In the genomic region with DNA sequence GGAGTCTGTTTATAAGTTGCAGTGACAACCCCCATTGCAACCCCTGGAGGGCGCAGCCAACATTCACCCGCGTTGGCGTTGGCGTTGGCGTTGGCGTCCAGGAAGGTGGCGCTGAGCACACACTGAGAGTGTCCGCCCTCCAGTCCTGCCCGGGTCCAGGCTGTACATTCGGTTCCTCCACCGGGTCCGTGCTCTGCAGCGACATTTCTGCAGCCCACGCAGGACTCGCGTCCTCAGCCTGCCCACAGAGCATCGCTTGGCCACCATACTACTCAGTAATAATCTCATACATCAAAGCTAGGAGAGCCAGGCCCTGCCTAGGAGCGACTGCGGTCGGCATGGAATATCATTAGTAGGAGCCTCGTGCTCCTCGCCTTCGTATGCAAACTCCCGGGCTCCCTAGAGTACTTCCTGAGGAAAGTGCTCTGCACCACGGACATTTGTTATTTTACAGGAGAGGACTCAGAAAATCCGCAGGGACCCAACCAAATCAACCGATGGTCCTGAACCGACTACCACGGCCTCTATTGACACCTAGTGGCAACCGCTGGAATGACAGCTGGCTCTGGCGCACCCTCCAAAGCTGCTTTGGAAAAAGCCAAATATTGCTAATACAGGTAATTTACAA, we compare ENCODE assay signal across 8 mouse cellular contexts. TPM values are rescaled to one million over a fixed set of nuclear protein-coding genes. Genes with fewer than 3 reads are reported as not detected.
A peak's percentile ranks its signal among the peaks of the same experiment; 100 is the strongest.
DNase-seq lines count a peak whose midpoint lies in the region; ATAC-seq and TF ChIP-seq lines count a peak whose summit lies in the region.

No protein-coding gene starts in this region.

- peak overlapping the region; percentile 26; the same call in 1 of the 2 replicates for H3K27ac ChIP-seq in forebrain, embryonic 16.5 days (ENCODE audit: low read length)
- peak overlapping the region; percentile 81 for H3K27ac ChIP-seq in lung, embryonic 16.5 days (ENCODE audit: low read length)

- peak overlapping the region; percentile 53 for H3K9ac ChIP-seq in forebrain, embryonic 16.5 days (replicated peaks; ENCODE audit: low read depth, low read length)
- peak overlapping the region; percentile 63 for H3K9ac ChIP-seq in lung, embryonic 16.5 days (ENCODE audit: low read length)

- no peaks in the 10 kb centered on the region for H3K27me3 ChIP-seq in Patski
- 0 out of 2 replicates have a peak, but pooled peaks cover 2% of the 10 kb centered on the region for H3K27me3 ChIP-seq in forebrain, embryonic 16.5 days (replicated peaks; ENCODE audit: control insufficient read depth, insufficient read depth, low read length)
- no peaks in the 10 kb centered on the region; the same call in 1 of the 2 replicates for H3K27me3 ChIP-seq in lung, embryonic 16.5 days (ENCODE audit: control insufficient read depth, insufficient read depth, low read depth, low read length)

- H3K4me1 ChIP-seq in forebrain, embryonic 16.5 days (replicated peaks; ENCODE audit: control insufficient read depth, insufficient read depth, low read length): peaks cover 6% of the 10 kb centered on the region; the same call in 1 of the 2 replicates
- H3K4me1 ChIP-seq in lung, embryonic 16.5 days (replicated peaks; ENCODE audit: control insufficient read depth, insufficient read depth, low read length): peaks cover 2% of the 10 kb centered on the region; the same call in 1 of the 2 replicates

- no peaks in the 10 kb centered on the region for H3K36me3 ChIP-seq in forebrain, embryonic 16.5 days (ENCODE audit: control insufficient read depth, insufficient read depth)
- no peaks in the 10 kb centered on the region for H3K36me3 ChIP-seq in lung, embryonic 16.5 days (ENCODE audit: control insufficient read depth, insufficient read depth, low read length)

- in situ Hi-C loops in Patski (cut with MboI; ENCODE audit: low pct_unique_long_range_greater_than_20kb): no loop called here

- peak; percentile 89 for TF ChIP-seq CTCF in Patski (IDR thresholded peaks at IDR 0.05)

- peak overlapping the region; percentile 71 for H3K4me2 ChIP-seq in forebrain, embryonic 16.5 days (ENCODE audit: low read length)
- peak overlapping the region; percentile 96 for H3K4me2 ChIP-seq in lung, embryonic 16.5 days (ENCODE audit: low read depth, low read length)

- ATAC-seq in Patski: peak; percentile 93
- ATAC-seq in forebrain, embryonic 16.5 days: peak; percentile 85
- ATAC-seq in lung, embryonic 16.5 days (ENCODE audit: low read depth): peak; percentile 89

- POLR2A ChIA-PET in Patski (lab: Charles Lee): interaction anchor here (0.7 kb wide), 1 partner anchor 173 kb away, joined by 4 read pairs; no protein-coding TSS in a partner anchor

- peak overlapping the region; percentile 46 for H3K4me3 ChIP-seq in forebrain, embryonic 16.5 days (replicated peaks; ENCODE audit: low read length)
- peak overlapping the region; percentile 56 for H3K4me3 ChIP-seq in lung, embryonic 16.5 days (ENCODE audit: low read length)

- H3K9me3 ChIP-seq in forebrain, embryonic 16.5 days (ENCODE audit: control insufficient read depth, low read length): no peaks in the 10 kb centered on the region
- no peaks in the 10 kb centered on the region for H3K9me3 ChIP-seq in lung, embryonic 16.5 days (ENCODE audit: control insufficient read depth, low read length)

- CTCF ChIA-PET in Patski (lab: Charles Lee): interaction anchor here (0.9 to 2.6 kb wide), 5 partner anchors 9 to 600 kb away, joined by 3 to 15 read pairs (median 5); no protein-coding TSS in a partner anchor

- WGBS in forebrain, embryonic 16.5 days: under 1% methylated on average over 32 of the region's 32 CpGs
- 1% methylated on average over 32 of the region's 32 CpGs for WGBS in lung, embryonic 16.5 days

- no peak for DNase-seq in Patski (ENCODE audit: low read depth, low spot score)
- DNase-seq in cerebellum, adult 18-20 months: peak; percentile 81 to 85
- DNase-seq in heart, postnatal 4 days: peak; percentile 86
- peak; percentile 68 for DNase-seq in layer of hippocampus, adult 9-10 months (ENCODE audit: low spot score)
- DNase-seq in ovary, postnatal 14 days (ENCODE audit: low spot score): peak; percentile 79
- DNase-seq in urinary bladder, adult 2 months (ENCODE audit: low spot score): peak; percentile 56

RNA-seq across cellular contexts. Expression of a gene that starts 40.4 kb away (rescaled TPM):
- polyA plus RNA-seq in Patski (2021): 0.59 TPM
- 0.53 and 0.60 TPM in 2 replicates for polyA plus RNA-seq in forebrain, embryonic 16.5 days (2015; fragmentation: Nextera tagmentation; extraction: Ambion mirVana)
- total RNA-seq in heart, postnatal 4 days (2021): 1 to 10 TPM; 4.3 TPM
- 1.5 TPM in 2 replicates for polyA plus RNA-seq in lung, embryonic 16.5 days (2015; fragmentation: Nextera tagmentation; extraction: Ambion mirVana)
- 3.7 and 4.3 TPM in 2 replicates for polyA plus RNA-seq in urinary bladder, adult 2 months (2012; rRNA removed)
